Mouse (Mus musculus) spleen, adult 18-20 months (tissue): ENCODE measurements around the gene Tceal8.

ENCODE experiments used
- DNase-seq, 2 experiments: peaks; one replicate each; pipeline ENCODE4 v3.0.0; 2022; ENCODE audit warnings: mixed read lengths in 2 of 2

Gene Tceal8

DNA sequence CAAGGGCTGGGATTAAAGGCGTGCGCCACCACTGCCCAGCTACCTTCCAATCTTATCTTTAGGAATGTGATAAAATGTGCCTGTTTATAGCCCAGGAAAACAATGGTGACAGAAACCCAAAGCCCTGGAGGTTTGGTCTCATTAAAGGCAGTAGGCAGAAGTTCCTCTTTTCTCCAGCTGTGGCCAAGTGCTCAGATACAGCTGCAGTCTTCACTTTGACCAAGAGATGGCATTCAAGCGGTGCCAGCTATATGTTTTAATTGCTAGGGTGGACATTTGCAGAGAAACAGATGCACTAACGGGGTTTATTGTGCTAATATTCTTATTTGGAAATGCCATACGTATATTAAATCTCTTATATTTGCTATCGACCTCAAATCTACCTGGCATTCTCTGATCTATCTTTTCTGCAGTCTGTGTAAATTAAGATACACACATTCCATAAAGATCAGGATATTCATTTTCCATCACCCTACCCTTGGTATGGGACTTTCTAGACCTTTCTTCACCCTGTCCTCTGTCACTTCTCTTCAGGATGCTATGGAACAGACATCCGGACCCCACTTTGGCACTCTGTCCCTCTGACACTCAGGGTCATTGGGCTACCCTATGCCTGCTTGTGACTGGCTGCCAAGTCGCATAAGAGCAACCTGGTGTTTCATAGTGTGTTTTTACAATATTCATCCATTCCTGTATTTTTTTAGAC, 45.0 kb downstream of the Tceal8 start:
- DNase-seq: no peak
